Mouse (Mus musculus): Measurements from ENCODE around the gene Fgfr2.

- TF ChIP-seq CTCF (IDR thresholded peaks at IDR 0.05; ENCODE audit: low read depth) (no peak), EP300 (IDR thresholded peaks at IDR 0.05; ENCODE audit: low read depth) (no peak)
These were observed 380.2 kb downstream of the Fgfr2 start for GRCm38 (mm10) chr7:132742912-132743311.

All from liver, postnatal 0 days (tissue).